Mouse (Mus musculus) testis, adult 2 months (tissue): ENCODE measurements at regions not wholly inside any gene's neighbourhood (a gene's known extent, or its start where the extent isn't known, plus 50 kb on each side); places are given as distances from the start of the nearest gene placed in this dataset.

Source experiments
- H3K27ac ChIP-seq: fragments of 200-500 bp; 2 replicates; pipeline ENCODE4 v1.5.1; 2012; ENCODE audit warnings: low read depth, low read length; ENCODE audit not compliant: control insufficient read depth, insufficient read depth
- H3K27me3 ChIP-seq: fragments of 200-500 bp; 2 replicates; pipeline ENCODE4 v1.6.1; 2012; ENCODE audit warnings: mild to moderate bottlenecking, low read length, moderate library complexity; ENCODE audit not compliant: control insufficient read depth, insufficient read depth
- H3K36me3 ChIP-seq: fragments of 200-500 bp; 2 replicates; pipeline ENCODE4 v1.6.1; 2012; ENCODE audit warnings: mild to moderate bottlenecking, low read length; ENCODE audit not compliant: control insufficient read depth, insufficient read depth
- H3K4me1 ChIP-seq: fragments of 200-500 bp; 2 replicates; pipeline ENCODE4 v1.6.1; 2012; ENCODE audit warnings: low read length; ENCODE audit not compliant: control insufficient read depth, insufficient read depth
- H3K4me3 ChIP-seq: fragments of 200-500 bp; 2 replicates; pipeline ENCODE4 v1.5.1; 2012; ENCODE audit warnings: low read depth, mild to moderate bottlenecking, low read length, moderate library complexity, mixed read lengths; ENCODE audit not compliant: control insufficient read depth
- CTCF ChIP-seq: fragments of 200-500 bp; IDR thresholded peaks from 2 replicates; pipeline ENCODE4 v1.5.1; 2012; ENCODE audit warnings: low read depth, mild to moderate bottlenecking, inconsistent platforms, low read length, moderate library complexity; ENCODE audit not compliant: control insufficient read depth, insufficient read depth, insufficient replicate concordance
- POLR2A ChIP-seq: fragments of 200-500 bp; IDR thresholded peaks from 2 replicates; pipeline ENCODE4 v1.6.1; 2012; ENCODE audit warnings: low read depth, mild to moderate bottlenecking, inconsistent platforms, low read length, moderate library complexity; ENCODE audit not compliant: control insufficient read depth

DNA sequence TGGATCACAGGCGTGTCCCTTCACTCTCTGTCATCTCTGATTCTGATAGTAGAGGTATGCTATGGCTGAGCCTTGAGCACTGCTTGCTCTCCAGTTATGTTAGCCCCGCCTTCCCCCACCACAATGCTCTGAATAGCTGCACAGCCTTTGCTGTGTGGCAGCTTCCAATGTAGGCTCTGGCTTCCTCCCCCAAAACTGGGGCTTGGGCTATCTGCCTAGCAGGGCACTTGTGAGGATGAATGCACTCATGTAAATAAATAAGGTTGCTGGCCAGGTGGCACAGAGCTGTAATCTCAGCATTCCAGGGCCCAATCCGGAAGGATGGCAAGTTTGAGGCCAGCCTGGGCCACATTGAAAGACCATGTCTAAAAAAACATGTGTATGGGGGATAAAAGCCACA lies 103.6 kb upstream of the Sdk1 start:
- H3K27ac ChIP-seq: no peak overlapping the region
- H3K4me3 ChIP-seq: no peak overlapping the region
- no peaks in the 10 kb centered on the region for H3K4me1 ChIP-seq
- no peak for TF ChIP-seq POLR2A
- TF ChIP-seq CTCF: no peak
- no peaks in the 10 kb centered on the region for H3K27me3 ChIP-seq
- no peaks in the 10 kb centered on the region for H3K36me3 ChIP-seq

DNA sequence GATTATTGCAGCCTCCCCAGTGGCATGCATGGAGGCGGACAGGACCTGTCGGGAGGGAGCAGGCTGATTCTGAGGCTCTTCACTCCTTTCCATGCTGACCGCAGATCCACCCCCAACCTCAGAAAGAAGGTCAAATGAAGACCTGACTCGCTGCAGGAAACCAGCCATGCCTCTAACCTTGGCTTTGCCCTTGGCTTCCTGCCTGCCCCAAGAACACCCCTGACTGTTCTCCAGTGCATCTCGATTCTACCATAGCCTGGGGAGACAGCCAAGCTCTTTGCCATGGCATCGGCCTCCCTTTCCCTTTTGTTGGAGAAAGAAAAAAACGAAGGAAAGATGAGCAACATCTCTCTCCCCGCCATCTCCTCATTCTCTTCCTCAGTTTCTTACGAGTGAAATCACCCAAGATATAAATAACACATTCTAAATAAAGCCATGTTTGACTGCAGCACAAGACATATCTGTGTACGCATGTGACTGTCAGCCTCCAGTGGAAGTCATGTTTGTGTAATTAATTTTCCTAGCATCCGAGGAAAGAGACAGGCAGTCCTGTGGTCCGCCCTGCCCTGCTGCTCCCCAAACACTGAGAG lies 102.4 kb upstream of the Sdk1 start:
- H3K27me3 ChIP-seq: no peaks in the 10 kb centered on the region
- H3K4me3 ChIP-seq: no peak overlapping the region
- H3K4me1 ChIP-seq: no peaks in the 10 kb centered on the region
- no peaks in the 10 kb centered on the region for H3K36me3 ChIP-seq
- no peak overlapping the region for H3K27ac ChIP-seq
- TF ChIP-seq CTCF (no peak), POLR2A (no peak)

DNA sequence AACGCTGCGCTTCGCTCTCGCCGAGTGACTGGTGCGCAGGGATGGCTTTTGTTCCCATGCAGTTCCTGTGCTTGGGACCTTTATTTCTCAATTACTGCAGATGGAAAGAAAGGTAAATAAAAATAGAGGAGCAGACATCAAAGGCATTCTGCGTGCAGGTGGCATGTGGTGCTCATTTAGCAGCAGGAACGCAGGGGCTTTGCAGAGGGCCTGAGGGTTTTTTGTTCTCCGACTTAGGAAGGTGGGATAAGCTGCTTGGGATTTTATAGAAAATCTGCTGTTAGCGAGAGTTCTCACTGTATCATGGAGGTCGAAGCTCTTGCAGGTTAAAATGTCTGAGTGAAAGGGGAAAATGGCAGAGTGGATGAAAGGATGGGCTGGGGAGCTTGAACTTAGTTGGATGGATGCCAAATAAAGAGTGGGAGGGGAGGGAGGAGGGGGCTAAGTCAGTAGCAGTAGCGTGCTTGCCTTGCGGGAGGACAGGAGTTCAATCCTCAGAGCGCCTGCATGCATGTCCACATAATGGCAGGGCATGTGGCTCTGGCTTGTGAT lies 101.9 kb upstream of the Sdk1 start:
- no peak for TF ChIP-seq POLR2A
- Histone ChIP-seq H3K36me3 (no peaks in the 10 kb centered on the region), H3K27ac (no peak overlapping the region), H3K4me3 (no peak overlapping the region), H3K27me3 (no peaks in the 10 kb centered on the region), H3K4me1 (no peaks in the 10 kb centered on the region)

DNA sequence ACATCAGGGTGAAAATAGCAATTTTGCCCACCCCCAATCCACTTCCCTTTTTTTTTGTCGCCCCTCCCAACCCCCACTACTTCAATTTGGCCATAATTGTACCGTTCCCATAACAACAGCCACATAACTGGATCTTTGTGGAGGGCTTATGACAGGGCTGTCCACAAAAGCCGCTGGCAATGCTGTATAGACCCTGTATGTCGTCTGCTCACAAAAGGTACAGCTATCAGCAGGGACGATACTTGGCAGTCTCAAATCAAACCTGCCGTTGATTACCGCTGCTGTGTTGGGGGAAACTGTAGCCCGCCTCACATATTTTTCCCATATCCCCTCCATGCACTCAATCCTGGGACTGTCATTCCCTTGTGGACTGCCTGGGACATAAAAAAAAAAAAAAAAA lies 80.9 kb upstream of the Sdk1 start:
- Histone ChIP-seq H3K4me1 (no peaks in the 10 kb centered on the region), H3K27ac (no peak overlapping the region), H3K27me3 (no peaks in the 10 kb centered on the region), H3K4me3 (no peak overlapping the region), H3K36me3 (no peaks in the 10 kb centered on the region)
- no peak for TF ChIP-seq POLR2A
- TF ChIP-seq CTCF: no peak

DNA sequence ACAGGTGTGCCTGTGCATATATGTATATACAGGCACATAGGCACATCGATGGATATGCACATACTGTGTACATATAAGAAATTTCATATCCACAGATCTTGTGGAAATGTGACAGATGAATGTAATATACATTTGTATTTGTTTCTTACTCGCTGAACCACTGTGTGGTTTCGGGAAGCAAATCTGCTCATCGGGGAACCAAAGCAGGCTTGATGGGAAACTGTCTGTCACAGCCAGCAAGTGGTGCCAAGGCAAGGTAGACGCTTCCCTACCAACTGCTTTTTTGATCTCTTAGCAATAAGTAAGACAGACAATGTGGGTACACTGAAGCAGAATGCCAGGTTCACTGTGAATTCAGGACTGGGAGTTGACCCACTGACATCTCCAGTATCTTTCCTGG lies 80.3 kb upstream of the Sdk1 start:
- no peak for TF ChIP-seq POLR2A
- no peak for TF ChIP-seq CTCF
- H3K4me1 ChIP-seq: no peaks in the 10 kb centered on the region
- H3K4me3 ChIP-seq: no peak overlapping the region
- no peaks in the 10 kb centered on the region for H3K36me3 ChIP-seq
- no peak overlapping the region for H3K27ac ChIP-seq
- H3K27me3 ChIP-seq: no peaks in the 10 kb centered on the region

DNA sequence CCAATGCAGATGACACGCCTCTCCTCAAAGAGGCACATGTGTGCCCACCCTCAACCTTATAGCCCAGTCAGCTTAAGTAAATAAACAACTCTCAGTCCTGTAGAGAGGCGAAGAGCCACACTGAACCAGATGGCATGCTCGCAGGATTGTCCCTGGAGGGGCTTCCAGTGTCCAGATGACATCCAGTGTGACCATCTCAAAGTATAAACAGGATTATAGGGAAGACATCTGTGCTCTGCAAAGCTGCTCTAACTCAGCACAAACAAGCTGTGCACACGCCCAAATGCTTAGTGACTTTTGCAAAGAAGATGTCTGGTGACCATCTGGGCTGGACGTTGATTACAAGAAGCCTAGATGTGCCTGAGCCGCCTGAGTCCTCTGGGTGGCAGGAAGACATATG lies 58.8 kb upstream of the Sdk1 start:
- H3K36me3 ChIP-seq: no peaks in the 10 kb centered on the region
- H3K4me1 ChIP-seq: no peaks in the 10 kb centered on the region
- H3K27me3 ChIP-seq: no peaks in the 10 kb centered on the region
- TF ChIP-seq CTCF (no peak), POLR2A (no peak)
- no peak overlapping the region for H3K4me3 ChIP-seq
- H3K27ac ChIP-seq: no peak overlapping the region

DNA sequence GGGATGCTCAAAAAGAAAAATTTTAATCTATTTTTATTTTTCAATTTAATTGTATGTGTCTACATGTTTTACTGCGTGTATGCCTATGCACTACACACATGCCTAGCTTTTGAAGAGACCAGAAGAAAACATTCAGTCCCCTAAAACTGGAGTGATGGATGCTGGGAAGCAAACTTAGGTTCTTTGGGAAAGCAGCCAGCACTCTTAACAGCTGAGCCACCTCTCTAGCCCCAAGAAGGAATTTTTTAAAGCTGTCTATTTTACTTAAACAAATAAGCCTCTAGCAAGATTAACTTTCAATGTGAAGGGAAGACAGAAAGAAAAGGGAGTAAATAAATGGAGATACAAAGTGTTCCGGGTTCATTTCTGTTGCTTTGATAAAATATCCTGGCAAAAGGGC lies 52.3 kb upstream of the Sdk1 start:
- Histone ChIP-seq H3K36me3 (no peaks in the 10 kb centered on the region), H3K4me1 (no peaks in the 10 kb centered on the region), H3K4me3 (no peak overlapping the region), H3K27me3 (no peaks in the 10 kb centered on the region), H3K27ac (no peak overlapping the region)
- TF ChIP-seq POLR2A (no peak), CTCF (no peak)
